ENCODE assay signal across 9 mouse cellular contexts in the genomic region with DNA sequence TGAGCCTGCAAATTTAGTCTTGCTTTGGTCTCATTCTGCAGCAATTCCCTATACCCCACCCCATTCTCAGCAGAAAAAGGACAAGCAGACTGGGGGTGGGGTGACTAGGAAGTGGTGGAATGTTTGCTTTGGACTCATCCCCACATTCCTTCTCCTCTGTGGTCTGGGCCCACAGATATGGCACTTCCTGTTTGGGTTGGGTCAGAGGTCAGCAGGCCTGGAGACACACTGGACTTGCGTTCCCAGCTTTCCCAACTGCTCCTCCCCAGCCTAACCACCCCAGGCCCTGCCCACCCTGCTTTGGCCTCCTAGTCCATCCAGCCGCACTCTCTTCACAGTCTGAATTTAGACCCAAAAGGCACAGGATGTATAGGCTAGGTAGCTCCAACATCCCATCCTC. TPM values are rescaled to one million over a fixed set of nuclear protein-coding genes. Genes with fewer than 3 reads are reported as not detected.
DNase-seq lines count a peak whose midpoint lies in the region; ATAC-seq and TF ChIP-seq lines count a peak whose summit lies in the region.
"Had no signal": no experiment of that assay in that cellular context is flagged by ENCODE, and none has a peak within 500 bp of the region (broad histone marks: within the 10 kb centered on the region; RNA-seq: fewer than 3 reads in every experiment).

No protein-coding gene starts in this region.

- H3K4me3 ChIP-seq in lung, adult 2 months (replicated peaks; ENCODE audit: extremely low read depth, low read depth, low read length): no peak overlapping the region
- no peak overlapping the region for H3K4me3 ChIP-seq in liver, embryonic 12.5 days

- no peak overlapping the region for H3K27ac ChIP-seq in liver, embryonic 12.5 days

- peak; percentile 58 for ATAC-seq in liver, embryonic 12.5 days

- H3K4me2 ChIP-seq in liver, embryonic 12.5 days: no peak overlapping the region

- peaks cover 16% of the 10 kb centered on the region for H3K4me1 ChIP-seq in lung, adult 2 months (ENCODE audit: control insufficient read depth, insufficient read depth, low read length)
- peaks cover 27% of the 10 kb centered on the region for H3K4me1 ChIP-seq in liver, embryonic 12.5 days

- DNase-seq in lung, adult 18-20 months: peak; percentile 68 to 78
- no peak for DNase-seq in lung, adult 2 months
- DNase-seq in heart, postnatal 25 days (ENCODE audit: low spot score): peak; percentile 63
- DNase-seq in yolk sac, embryonic 10.5 days (ENCODE audit: low spot score): peak; percentile 80
- DNase-seq in cerebellum, adult 8-10 months: no peak
- DNase-seq in frontal cortex, postnatal 10 days (ENCODE audit: low spot score in 2 of 2): no peak
- no peak for DNase-seq in frontal cortex, postnatal 25 days (ENCODE audit: low spot score in 2 of 2)

- no peak overlapping the region for H3K9ac ChIP-seq in liver, embryonic 12.5 days

- 40% methylated on average over 2 of the region's 2 CpGs for WGBS in lung, adult 2 months
- 40% methylated on average over 2 of the region's 2 CpGs for WGBS in liver, embryonic 12.5 days (ENCODE audit: insufficient replicate concordance)

- TF ChIP-seq POLR2A in lung, adult 2 months (IDR thresholded peaks at IDR 0.05; ENCODE audit: borderline replicate concordance, extremely low read depth, low read depth, low read length): no peak

- H3K27me3 ChIP-seq in liver, embryonic 12.5 days (replicated peaks): peaks cover 49% of the 10 kb centered on the region; the same call in 1 of the 2 replicates

- no peaks in the 10 kb centered on the region for H3K36me3 ChIP-seq in liver, embryonic 12.5 days

- intact Hi-C loops in heart, postnatal 25 days (cut with DNase I): no loop called here

- no peak for TF ChIP-seq CTCF in lung, adult 2 months (IDR thresholded peaks at IDR 0.05; ENCODE audit: insufficient read depth, low read length)

- H3K9me3 ChIP-seq in liver, embryonic 12.5 days (replicated peaks): no peaks in the 10 kb centered on the region

RNA-seq across cellular contexts. Expression of gene Bgn, which starts 6.8 kb away (rescaled TPM):
- polyA plus RNA-seq in lung, adult 2 months (2012; rRNA removed): 656 and 780 TPM in 2 replicates
- total RNA-seq in heart, postnatal 25 days (2021): 100 to 1,000 TPM; 213 to 224 TPM
- polyA plus RNA-seq in liver, embryonic 12.5 days (2016; fragmentation: Nextera tagmentation; extraction: Ambion mirVana): 13.0 and 14.8 TPM in 2 replicates

RNA-seq across cellular contexts. Expression of gene Haus7, which starts 17.8 kb away (rescaled TPM):
- polyA plus RNA-seq in lung, adult 2 months (2012; rRNA removed): 9.2 and 14.1 TPM in 2 replicates
- total RNA-seq in heart, postnatal 25 days (2021): 1 to 10 TPM; 4.8 to 6.2 TPM
- 48.4 and 51.3 TPM in 2 replicates for polyA plus RNA-seq in liver, embryonic 12.5 days (2016; fragmentation: Nextera tagmentation; extraction: Ambion mirVana)

RNA-seq across cellular contexts. Expression of gene Atp2b3, which starts 26.3 kb away (rescaled TPM):
- 0.04 TPM in 1 of 2 replicates, not detected in the other for polyA plus RNA-seq in lung, adult 2 months (2012; rRNA removed)
- under 1 TPM in 1 of 2 experiments, not detected in 1; 0.08 TPM for total RNA-seq in heart, postnatal 25 days (2021)
- not detected in 2 replicates for polyA plus RNA-seq in liver, embryonic 12.5 days (2016; fragmentation: Nextera tagmentation; extraction: Ambion mirVana)
- total RNA-seq: megakaryocyte-erythroid progenitor cell, adult 5-6 weeks had no signal

RNA-seq across cellular contexts. Expression of gene Trex2, which starts 41.5 kb away (rescaled TPM):
- polyA plus RNA-seq in lung, adult 2 months (2012; rRNA removed): 1.1 and 115 TPM in 2 replicates
- total RNA-seq in heart, postnatal 25 days (2021): not detected
- polyA plus RNA-seq in liver, embryonic 12.5 days (2016; fragmentation: Nextera tagmentation; extraction: Ambion mirVana): not detected in 2 replicates
- total RNA-seq: megakaryocyte-erythroid progenitor cell, adult 5-6 weeks had no signal

Comparison
In these comparisons a context has a peak if more than half of its experiments do, and no peak if none do; other contexts are left out.
1. DNase-seq: peak in lung, adult 18-20 months (2 of 2), heart, postnatal 25 days (single experiment) and yolk sac, embryonic 10.5 days (single experiment); none in lung, adult 2 months (single experiment), cerebellum, adult 8-10 months (single experiment), frontal cortex, postnatal 10 days (0 of 2) and frontal cortex, postnatal 25 days (0 of 2).
2. RNA of gene Bgn, which starts 6.8 kb away (polyA plus RNA-seq): 656 to 780 TPM in lung, adult 2 months; 13.0 to 14.8 TPM in liver, embryonic 12.5 days; every median in the first group is over 10 times any median in the second.